Mouse (Mus musculus): ENCODE results near the gene Erg.

The Erg gene

DNA sequence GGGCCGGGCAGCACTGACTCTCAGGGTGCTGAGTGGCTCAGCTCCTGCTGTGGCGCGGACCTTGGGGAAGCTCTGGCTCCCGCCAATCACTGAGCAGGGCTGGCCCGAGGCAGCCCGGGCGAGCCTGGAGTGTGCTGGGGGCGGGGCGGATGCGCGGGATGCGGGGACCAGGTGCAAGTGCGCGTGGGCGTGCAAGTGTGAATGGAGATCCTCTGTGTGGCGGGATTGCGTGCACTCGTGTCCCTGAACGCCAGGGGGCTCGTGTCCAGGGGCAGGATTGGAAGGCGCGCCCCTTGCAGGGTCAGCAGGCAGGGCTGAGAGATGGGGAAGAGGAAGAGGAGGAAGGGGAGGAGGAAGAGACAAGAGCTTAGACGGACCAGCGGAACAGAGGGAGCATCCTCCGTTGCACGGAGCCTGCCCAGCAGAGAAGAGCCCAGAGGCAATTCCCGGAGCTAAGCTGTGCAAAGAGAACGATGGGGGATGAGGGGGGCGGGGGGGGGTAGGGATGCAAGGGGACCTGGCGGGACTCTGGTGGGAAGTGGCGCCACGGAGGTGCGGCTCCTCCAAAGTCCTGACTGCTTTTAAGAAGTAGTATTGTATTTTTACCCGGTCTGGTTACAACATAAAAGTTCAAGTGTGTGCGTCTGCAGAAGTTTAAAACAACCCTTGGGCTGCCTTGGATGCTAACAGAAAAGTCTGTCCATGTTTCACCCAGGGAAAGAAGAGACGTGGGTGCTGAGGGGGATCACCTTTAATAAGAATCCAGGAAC, 667 bp downstream of the Erg start:
- DNase-seq (ENCODE audit: low spot score in 2 of 2): peak in 1 of 2 experiments; percentile 59

DNA sequence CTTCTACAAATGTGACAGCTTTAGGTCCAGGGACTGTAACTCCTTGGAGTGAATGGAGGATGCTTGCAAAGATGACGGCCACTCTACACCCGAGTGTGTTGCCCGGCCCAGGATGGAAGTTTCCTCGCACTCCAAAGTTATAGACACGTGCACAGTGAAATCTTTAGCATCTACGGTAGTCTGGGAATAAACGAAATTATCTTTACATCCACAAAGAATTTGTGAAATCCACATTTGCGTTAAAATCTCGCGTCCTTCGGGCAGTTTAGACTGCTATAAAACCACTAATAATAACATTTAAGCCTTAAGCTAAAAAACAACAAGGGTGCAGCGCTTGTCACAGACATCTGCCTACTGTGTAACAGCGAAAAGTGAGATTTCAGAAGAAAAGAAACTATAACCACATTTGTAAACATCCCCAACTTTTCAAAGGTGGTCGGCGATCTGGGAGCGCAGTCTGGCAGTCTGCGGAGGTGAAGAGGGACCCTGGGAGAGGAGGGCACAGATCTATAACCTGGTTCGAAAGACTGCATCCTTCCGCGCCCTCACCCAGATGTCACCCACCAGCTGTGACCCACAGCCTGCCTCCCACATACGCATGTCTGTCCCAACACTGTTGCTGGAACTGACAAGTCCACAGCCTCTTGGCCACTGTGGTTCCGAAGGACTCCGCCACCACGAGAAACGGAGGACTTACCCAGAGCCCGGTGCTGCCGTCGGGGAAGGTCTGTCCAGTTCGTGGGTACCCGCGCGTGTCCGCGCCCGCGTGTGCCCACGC, 1.5 kb downstream of the Erg start:
- DNase-seq (ENCODE audit: low spot score in 2 of 2): no peak

GRCm38 (mm10) chr16:95579289-95579688, 7.1 kb downstream of the Erg start:
- no peak for DNase-seq (ENCODE audit: low spot score in 2 of 2)

- DNase-seq (ENCODE audit: low spot score in 2 of 2): peak; percentile 52 to 61
These were observed 13.2 kb downstream of the Erg start for GRCm38 (mm10) chr16:95573163-95573562.

DNA sequence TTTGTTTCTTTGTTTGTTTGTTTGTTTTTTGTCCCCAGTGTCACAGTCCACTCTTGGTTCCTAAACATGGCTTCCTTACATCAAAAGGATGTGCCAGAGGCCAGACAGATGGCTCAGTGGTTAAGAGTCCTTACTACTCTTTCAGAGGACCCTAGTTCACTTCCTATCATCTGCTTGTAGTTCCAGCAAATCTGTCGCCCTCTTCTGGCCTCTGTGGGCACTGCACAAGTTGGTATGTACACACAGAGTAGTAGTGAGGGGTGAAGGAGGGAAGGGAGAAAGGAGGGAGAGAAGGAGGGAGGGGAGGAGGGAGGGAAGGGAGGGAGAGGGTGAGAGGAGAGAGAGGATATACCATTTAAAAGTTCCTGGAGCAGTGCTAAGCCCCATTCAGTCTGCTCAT, 15.8 kb downstream of the Erg start:
- peak in 1 of 2 experiments; percentile 30 for DNase-seq (ENCODE audit: low spot score in 2 of 2)

DNA sequence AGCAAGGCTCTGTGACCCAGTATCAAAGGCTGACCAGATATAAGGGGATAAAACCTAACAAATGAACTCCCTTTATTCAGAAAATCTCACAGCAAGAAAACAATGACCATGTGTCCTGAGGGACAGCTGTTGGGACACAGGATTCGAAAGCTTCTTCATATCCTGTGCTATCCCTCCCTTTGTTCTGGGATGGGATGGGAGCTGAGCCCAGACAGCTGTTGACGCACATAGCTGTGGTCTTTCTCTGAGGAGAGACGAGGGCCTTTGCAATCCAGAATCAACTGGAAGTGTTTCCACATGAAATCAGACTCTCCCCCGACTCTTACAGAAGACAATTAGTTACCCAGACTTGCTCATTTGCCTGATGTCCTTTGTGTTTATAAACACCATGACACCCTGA, 29.6 kb downstream of the Erg start:
- DNase-seq (ENCODE audit: low spot score in 2 of 2): no peak

DNA sequence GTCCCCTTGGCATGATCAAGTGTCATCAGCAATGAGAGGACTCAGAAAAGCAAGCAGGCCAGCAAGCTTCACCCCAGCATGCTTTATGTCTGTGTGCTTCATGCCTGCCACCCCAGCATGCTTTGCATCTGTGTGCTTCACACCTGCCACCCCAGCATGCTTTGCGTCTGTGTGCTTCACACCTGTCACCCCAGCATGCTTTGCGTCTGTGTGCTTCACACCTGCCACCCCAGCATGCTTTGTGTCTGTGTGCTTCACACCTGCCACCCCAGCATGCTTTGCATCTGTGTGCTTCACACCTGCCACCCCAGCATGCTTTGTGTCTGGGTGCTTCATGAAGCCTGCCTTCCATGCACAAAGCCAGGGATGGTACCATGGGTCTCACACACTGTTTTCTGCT, 33.3 kb downstream of the Erg start:
- no peak for DNase-seq (ENCODE audit: low spot score in 2 of 2)

DNA sequence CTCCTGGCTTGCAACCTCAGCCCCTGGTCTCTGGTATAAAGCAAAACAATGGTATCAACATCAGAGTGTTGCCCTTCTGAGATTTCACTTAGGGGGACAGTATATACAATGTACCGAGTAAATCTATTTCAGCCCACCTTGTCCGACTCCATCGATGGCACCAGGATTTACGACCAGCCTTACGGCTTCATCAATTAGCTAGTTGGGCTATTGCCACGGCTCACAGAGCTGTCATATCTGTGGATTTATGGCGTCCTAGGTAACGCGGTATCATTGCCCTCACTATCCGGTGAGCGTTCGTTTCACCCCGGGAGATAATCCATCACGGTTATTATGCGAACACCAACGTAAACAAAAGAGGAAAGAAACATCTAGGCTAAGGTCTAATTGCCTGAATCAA, 33.9 kb downstream of the Erg start:
- no peak for DNase-seq (ENCODE audit: low spot score in 2 of 2)

- no peak for DNase-seq (ENCODE audit: low spot score in 2 of 2)
These were observed 35.9 kb downstream of the Erg start for GRCm38 (mm10) chr16:95550496-95550895.

GRCm38 (mm10) chr16:95544753-95545152, 41.6 kb downstream of the Erg start:
- DNase-seq (ENCODE audit: low spot score in 2 of 2): no peak

GRCm38 (mm10) chr16:95543471-95543870, 42.9 kb downstream of the Erg start:
- peak; percentile 36 to 49 for DNase-seq (ENCODE audit: low spot score in 2 of 2)

DNA sequence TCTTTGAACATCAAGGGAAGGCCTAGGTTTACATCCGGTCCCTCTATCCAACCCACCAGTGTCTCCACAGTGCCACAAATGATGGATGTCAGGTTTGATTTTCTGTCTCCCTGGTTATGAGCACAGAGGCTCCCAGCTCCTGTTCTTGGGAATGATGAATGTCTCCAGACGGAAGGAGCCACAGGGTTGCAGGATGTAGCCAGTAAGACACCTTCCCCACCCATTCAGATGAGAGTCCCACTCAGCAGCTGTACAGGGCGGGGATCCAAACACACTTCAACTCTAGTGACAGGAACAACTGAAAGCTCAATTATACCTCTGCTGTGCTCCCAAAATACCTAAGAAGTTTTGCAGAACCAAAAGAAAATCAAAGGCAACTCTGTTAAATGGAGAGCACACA, 51.2 kb downstream of the Erg start:
- no peak for DNase-seq (ENCODE audit: low spot score in 2 of 2)

DNA sequence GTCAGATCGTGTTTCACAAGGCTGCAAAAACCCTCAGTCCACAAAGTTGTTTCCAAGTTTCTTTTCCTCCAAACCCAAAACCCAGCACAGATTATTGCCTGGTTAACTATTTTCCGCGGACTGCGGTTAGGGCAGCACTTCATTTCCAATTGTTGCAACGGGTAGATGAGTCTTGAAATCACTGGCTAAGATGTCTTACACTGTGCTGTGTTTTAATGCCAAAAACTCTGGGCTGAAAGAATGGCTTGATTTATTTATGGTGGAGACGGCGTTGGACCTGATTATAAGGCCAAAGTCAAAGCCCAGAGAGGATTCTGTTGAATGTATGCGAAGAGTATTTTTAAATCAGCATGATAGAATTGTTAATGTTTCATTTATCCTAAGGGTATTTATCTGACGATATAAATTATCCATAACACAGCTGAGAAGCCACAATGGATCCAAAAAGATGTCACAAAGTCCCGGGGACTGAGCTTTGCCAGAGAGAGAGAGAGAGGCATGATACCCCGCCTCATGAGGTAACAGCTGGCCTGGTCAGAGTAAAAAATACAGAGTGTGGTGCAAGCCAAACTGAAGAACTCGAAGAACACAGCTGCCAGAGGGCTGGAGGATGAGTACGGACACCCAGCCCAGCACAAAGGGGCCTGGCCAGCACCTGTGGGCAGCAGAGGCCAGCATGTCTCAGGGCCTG, 53.9 kb downstream of the Erg start:
- no peak for DNase-seq (ENCODE audit: low spot score in 2 of 2)

DNA sequence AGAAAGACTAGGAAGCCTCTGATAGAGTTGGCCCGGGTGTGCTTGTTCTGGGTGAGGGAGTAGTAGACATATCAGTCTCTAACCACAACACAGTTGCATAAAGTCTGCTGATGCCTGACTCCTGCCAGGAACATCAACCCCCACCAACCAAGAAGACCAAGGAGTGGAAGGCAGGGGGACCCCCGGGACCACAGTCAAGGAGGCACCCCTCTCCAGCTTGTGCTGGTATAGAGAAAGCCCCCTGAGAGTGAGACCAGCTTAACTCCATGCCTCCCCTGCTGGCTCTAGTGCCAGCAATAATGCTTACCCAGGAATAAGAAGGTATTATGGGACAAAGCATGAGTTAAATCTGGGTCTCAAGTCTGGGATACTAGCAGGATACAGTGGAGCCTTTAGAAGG, 58.8 kb downstream of the Erg start:
- no peak for DNase-seq (ENCODE audit: low spot score in 2 of 2)

DNA sequence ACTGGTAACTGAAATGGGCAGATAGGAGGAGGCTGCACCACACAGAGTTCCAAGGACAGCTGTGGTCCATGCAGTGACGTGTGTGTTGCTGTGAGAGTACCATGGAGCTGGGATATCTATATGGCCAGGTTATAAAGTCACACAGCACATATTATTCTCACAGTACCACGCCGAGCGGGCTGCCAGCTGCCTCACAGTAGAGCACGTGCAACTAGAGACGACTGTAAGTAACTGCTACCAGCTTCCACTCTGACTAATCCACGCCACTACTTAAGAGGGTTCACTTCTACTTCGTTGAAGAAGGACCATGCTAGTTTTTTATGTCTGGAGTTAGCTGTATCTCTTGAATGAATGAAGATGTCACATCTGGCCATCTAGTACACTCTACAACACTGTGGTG, 66.9 kb downstream of the Erg start:
- DNase-seq (ENCODE audit: low spot score in 2 of 2): no peak

DNA sequence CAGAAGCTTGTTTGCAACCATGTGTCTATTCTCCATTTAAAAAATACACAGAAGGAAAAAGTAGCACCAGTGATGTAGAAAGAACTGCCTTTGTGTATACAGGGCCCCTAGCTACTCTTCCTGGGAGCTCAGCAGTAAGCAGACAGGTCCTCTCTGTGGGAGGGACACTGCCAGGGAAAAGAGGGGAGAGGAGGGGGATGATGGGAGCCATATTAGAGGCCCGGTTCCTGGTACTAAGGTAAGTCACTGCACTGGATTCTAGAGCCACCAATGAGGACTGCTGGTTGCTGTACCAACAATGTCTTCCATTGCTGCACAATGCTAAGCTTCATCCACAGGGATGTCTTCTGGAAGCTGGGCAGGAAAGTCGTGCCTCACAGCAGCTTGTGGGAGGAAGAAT, 80.3 kb downstream of the Erg start:
- DNase-seq (ENCODE audit: low spot score in 2 of 2): no peak

- no peak for DNase-seq (ENCODE audit: low spot score in 2 of 2)
These were observed 89.7 kb downstream of the Erg start for GRCm38 (mm10) chr16:95496582-95497300.

DNA sequence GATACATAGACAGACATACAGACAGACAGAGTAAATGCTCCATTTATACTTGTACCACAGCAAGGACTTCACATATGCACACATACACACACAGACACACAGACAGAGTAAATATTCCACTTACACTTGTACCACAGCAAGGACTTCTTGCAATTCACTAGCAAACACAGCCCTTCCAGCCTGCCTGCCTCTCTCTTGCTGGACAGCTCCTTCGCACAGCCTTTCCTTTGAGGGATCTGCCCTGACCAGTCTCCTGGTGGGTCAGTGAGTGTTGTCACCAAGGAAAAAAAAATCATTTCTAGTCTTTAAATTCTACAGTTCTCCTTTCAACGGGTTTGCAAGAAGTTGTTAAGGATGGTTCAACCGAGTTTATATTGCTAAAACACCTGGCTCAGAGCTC, 92.3 kb downstream of the Erg start:
- DNase-seq (ENCODE audit: low spot score in 2 of 2): no peak

DNA sequence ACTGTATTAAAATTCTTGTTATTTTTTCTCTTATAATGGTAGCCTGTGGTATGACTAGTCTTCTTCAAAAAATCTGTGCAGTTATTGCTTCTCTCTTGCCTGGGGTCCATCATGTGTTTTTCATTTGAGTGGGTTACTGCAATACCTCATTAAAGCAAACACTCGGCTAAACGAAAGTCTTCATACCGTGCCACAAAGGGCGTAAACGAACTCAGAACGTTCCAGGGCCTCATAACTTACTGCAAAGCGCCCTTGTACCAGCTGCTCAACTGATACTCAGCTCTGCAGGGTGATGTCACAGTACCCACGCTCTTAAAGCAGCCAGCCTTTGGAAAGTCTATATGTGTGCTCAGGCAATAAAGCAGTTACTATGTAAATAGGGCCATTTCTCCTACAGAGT, 93.1 kb downstream of the Erg start:
- no peak for DNase-seq (ENCODE audit: low spot score in 2 of 2)

- no peak for DNase-seq (ENCODE audit: low spot score in 2 of 2)
These were observed 94.2 kb downstream of the Erg start for GRCm38 (mm10) chr16:95492146-95492545.

- DNase-seq (ENCODE audit: low spot score in 2 of 2): no peak
These were observed 96.0 kb downstream of the Erg start for GRCm38 (mm10) chr16:95490386-95490785.
